Mouse (Mus musculus): ENCODE results near the gene Clstn2. TPM values are rescaled to one million over a fixed set of nuclear protein-coding genes. Genes with fewer than 3 reads are reported as not detected.

The Clstn2 gene
- total RNA-seq (2023), result not detected in 4 replicates

GRCm38 (mm10) chr9:98032573-98033272 lies at the start of gene Clstn2:
Clstn2 (minus strand) TSS chr9:98033181.

Data from B cell, adult 62 days (primary cell).